In the genomic region with DNA sequence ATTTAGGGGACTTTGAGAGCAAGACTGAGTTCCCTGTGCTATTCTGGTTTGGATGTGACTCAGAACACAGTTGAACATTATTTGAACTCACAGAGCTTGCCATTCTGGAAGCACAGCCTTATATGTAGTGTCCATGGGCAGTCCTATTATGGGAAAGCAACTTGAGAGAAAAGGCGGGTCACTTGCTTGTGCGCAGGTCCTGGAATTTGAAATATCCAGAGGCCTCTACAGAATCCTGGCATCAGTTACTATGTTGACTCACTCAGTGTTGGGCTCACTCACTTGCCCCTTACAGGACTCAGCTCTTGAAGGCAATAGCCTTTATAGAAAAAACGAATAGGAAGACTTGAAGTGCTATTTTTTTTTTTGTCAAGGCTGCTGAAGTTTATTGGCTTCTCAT, we compare ENCODE assay signal across 8 mouse cellular contexts. TPM values are rescaled to one million over a fixed set of nuclear protein-coding genes. Genes with fewer than 3 reads are reported as not detected.
DNase-seq lines count a peak whose midpoint lies in the region; ATAC-seq and TF ChIP-seq lines count a peak whose summit lies in the region.

TSS of gene Dmd (plus strand) at position 241 of the 400 bp plus-strand sequence.

- 67% methylated on average over 3 of the region's 3 CpGs for WGBS in forebrain, embryonic 14.5 days
- WGBS in limb, embryonic 13.5 days: 60% methylated on average over 3 of the region's 3 CpGs
- 52% methylated on average over 3 of the region's 3 CpGs for WGBS in liver, embryonic 12.5 days (ENCODE audit: insufficient replicate concordance)

- no peaks in the 10 kb centered on the region for H3K4me1 ChIP-seq in forebrain, embryonic 14.5 days (ENCODE audit: control insufficient read depth, insufficient read depth, low read length)
- no peaks in the 10 kb centered on the region for H3K4me1 ChIP-seq in limb, embryonic 13.5 days
- H3K4me1 ChIP-seq in liver, embryonic 12.5 days: no peaks in the 10 kb centered on the region

- H3K9ac ChIP-seq in forebrain, embryonic 14.5 days (ENCODE audit: low read length): no peak within 1 kb of the TSS
- no peak within 1 kb of the TSS for H3K9ac ChIP-seq in limb, embryonic 13.5 days
- H3K9ac ChIP-seq in liver, embryonic 12.5 days: no peak within 1 kb of the TSS

- no peak for TF ChIP-seq CTCF in layer of hippocampus, adult 2 months (conservative IDR thresholded peaks at IDR 0.05)

- H3K4me3 ChIP-seq in layer of hippocampus, adult 2 months: no peak within 1 kb of the TSS
- no peak within 1 kb of the TSS for H3K4me3 ChIP-seq in forebrain, embryonic 14.5 days (ENCODE audit: low read depth, low read length)
- H3K4me3 ChIP-seq in limb, embryonic 13.5 days: no peak within 1 kb of the TSS
- no peak within 1 kb of the TSS for H3K4me3 ChIP-seq in liver, embryonic 12.5 days

- no peak within 1 kb of the TSS for H3K27ac ChIP-seq in layer of hippocampus, adult 2 months
- H3K27ac ChIP-seq in forebrain, embryonic 14.5 days (ENCODE audit: low read depth, low read length): no peak within 1 kb of the TSS
- H3K27ac ChIP-seq in limb, embryonic 13.5 days: no peak within 1 kb of the TSS
- no peak within 1 kb of the TSS for H3K27ac ChIP-seq in liver, embryonic 12.5 days

- no peaks in the 10 kb centered on the region for H3K9me3 ChIP-seq in forebrain, embryonic 14.5 days (replicated peaks; ENCODE audit: control insufficient read depth, low read length)
- no peaks in the 10 kb centered on the region for H3K9me3 ChIP-seq in limb, embryonic 13.5 days
- H3K9me3 ChIP-seq in liver, embryonic 12.5 days (replicated peaks): no peaks in the 10 kb centered on the region

- no peak within 1 kb of the TSS for H3K4me2 ChIP-seq in forebrain, embryonic 14.5 days (ENCODE audit: low read length)
- H3K4me2 ChIP-seq in limb, embryonic 13.5 days (replicated peaks): no peak within 1 kb of the TSS
- no peak within 1 kb of the TSS for H3K4me2 ChIP-seq in liver, embryonic 12.5 days

- H3K36me3 ChIP-seq in forebrain, embryonic 14.5 days (ENCODE audit: control insufficient read depth, insufficient read depth, low read length): no peaks in the 10 kb centered on the region
- H3K36me3 ChIP-seq in limb, embryonic 13.5 days: no peaks in the 10 kb centered on the region
- no peaks in the 10 kb centered on the region for H3K36me3 ChIP-seq in liver, embryonic 12.5 days

- ATAC-seq in forebrain, embryonic 14.5 days: no peak
- no peak for ATAC-seq in limb, embryonic 13.5 days (ENCODE audit: low FRiP score, low read depth)
- ATAC-seq in liver, embryonic 12.5 days: no peak

- DNase-seq in layer of hippocampus, adult 2 months (ENCODE audit: low spot score in 2 of 2): no peak
- DNase-seq in layer of hippocampus, adult 9-10 months (ENCODE audit: low spot score): no peak
- no peak for DNase-seq in forebrain, embryonic 14.5 days (ENCODE audit: low spot score)
- DNase-seq in heart, postnatal 25 days (ENCODE audit: low spot score): no peak
- no peak for DNase-seq in spleen, adult 18-20 months
- DNase-seq in urinary bladder, postnatal 10 days (ENCODE audit: low spot score): no peak

- no peaks in the 10 kb centered on the region for H3K27me3 ChIP-seq in forebrain, embryonic 14.5 days (replicated peaks; ENCODE audit: control insufficient read depth, insufficient read depth, low read length)
- H3K27me3 ChIP-seq in limb, embryonic 13.5 days: no peaks in the 10 kb centered on the region
- no peaks in the 10 kb centered on the region for H3K27me3 ChIP-seq in liver, embryonic 12.5 days (replicated peaks)

- intact Hi-C loops in heart, postnatal 25 days (cut with DNase I): no loop called here

RNA-seq across cellular contexts. Expression of gene Dmd, which starts in this region (rescaled TPM):
- 10 to 100 TPM; 72.6 to 75.0 TPM for total RNA-seq in layer of hippocampus, adult 2 months (2021)
- polyA plus RNA-seq in forebrain, embryonic 14.5 days (2014; fragmentation: Nextera tagmentation; extraction: Ambion mirVana): 18.1 and 23.6 TPM in 2 replicates
- 100 to 1,000 TPM in 1 of 2 experiments, 10 to 100 TPM in 1; 87.2 to 109 TPM for total RNA-seq in heart, postnatal 25 days (2021)
- polyA plus RNA-seq in limb, embryonic 13.5 days (2015; fragmentation: Nextera tagmentation; extraction: Ambion mirVana): 17.5 and 17.6 TPM in 2 replicates
- polyA plus RNA-seq in liver, embryonic 12.5 days (2016; fragmentation: Nextera tagmentation; extraction: Ambion mirVana): 6.4 and 6.8 TPM in 2 replicates
